In the genomic region with DNA sequence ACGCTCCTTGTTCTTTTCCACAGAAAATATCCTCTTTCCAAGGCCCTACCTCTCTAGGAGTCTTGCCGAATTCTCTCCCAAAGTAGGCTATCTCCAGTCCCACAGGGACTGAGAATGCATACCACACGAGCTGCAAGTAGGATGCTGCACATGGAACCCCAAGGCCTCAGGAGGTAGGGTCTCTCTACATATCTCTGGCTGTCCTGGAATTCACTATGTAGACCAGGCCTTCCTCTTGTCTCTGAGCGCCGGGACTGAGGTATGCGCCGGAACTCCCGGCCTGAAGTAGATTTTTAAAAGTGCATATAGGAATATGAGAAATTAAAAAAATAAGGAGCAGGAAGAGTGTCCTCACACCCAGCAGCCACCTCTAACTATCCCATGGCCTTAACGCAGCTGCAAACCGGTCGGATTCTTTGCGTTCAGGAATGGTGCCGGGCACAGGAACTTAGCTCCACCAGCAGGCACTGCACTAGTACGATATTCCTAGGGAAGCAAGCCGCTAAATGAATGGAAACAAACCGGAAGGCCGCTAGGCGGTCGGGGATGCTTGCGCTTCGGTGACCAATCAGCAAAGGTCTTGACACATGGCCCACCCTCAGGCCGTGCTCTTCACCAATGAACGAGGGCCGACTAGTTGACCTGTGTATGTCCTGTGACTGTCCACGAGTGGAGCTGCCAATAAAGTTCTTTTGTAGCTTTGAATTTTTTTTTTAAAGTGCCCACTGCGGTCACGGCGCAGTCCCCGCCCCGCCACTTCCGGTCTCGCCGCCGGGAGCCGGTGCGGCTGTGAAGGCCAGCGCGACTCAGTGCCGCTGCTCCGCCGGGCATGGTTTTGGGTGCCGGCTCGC, we compare ENCODE assay signal across 8 mouse cellular contexts. TPM values are rescaled to one million over a fixed set of nuclear protein-coding genes. Genes with fewer than 3 reads are reported as not detected.
DNase-seq lines count a peak whose midpoint lies in the region; ATAC-seq and TF ChIP-seq lines count a peak whose summit lies in the region.

TSS of gene Ube2f (plus strand) at position 741 of the 851 bp plus-strand sequence.

- peaks cover 7% of the 10 kb centered on the region for H3K4me1 ChIP-seq in cortical plate, adult 2 months (ENCODE audit: control insufficient read depth, insufficient read depth, low read length)
- peaks cover 60% of the 10 kb centered on the region for H3K4me1 ChIP-seq in megakaryocyte, embryonic 14.5 days

- TF ChIP-seq CTCF in cortical plate, adult 2 months (IDR thresholded peaks at IDR 0.05; ENCODE audit: extremely low read depth, insufficient read depth, low read length), result peak; percentile 33; the same call in 1 of the 2 replicates

- DNase-seq in gastrocnemius, adult 8-10 months (ENCODE audit: low spot score in 2 of 2), result peak; percentile 87 to 95
- DNase-seq in hindlimb bud, embryonic 11.5 days (ENCODE audit: extremely low spot score, low read depth, low spot score), result peak; percentile 93
- DNase-seq in left cerebral cortex, adult 8-10 months (ENCODE audit: low spot score in 2 of 2), result peak; percentile 89 to 98
- peak; percentile 98 to 99 for DNase-seq in right cerebral cortex, postnatal 10 days (ENCODE audit: low spot score in 2 of 2)
- peak; percentile 82 for DNase-seq in urinary bladder, postnatal 25 days (ENCODE audit: low spot score)

- peaks cover 14% of the 10 kb centered on the region for H3K36me3 ChIP-seq in megakaryocyte, embryonic 14.5 days (replicated peaks; ENCODE audit: low read length)

- no peaks in the 10 kb centered on the region for H3K27me3 ChIP-seq in megakaryocyte, embryonic 14.5 days (replicated peaks)

- H3K4me3 ChIP-seq in cortical plate, adult 2 months (ENCODE audit: insufficient read depth, low read length), result peak within 1 kb of the TSS; percentile 40
- H3K4me3 ChIP-seq in megakaryocyte, embryonic 14.5 days (replicated peaks), result peak within 1 kb of the TSS; percentile 96

- H3K9me3 ChIP-seq in megakaryocyte, embryonic 14.5 days, result no peaks in the 10 kb centered on the region

- peak; percentile 96 for ATAC-seq in activated CD4-positive, CD25-positive, alpha-beta regulatory T cell, adult 4 months

- peak within 1 kb of the TSS; percentile 18; the same call in 1 of the 2 replicates for H3K27ac ChIP-seq in cortical plate, adult 2 months (ENCODE audit: insufficient read depth, low read length)

- peak; percentile 98 for TF ChIP-seq POLR2A in cortical plate, adult 2 months (IDR thresholded peaks at IDR 0.05; ENCODE audit: extremely low read depth, insufficient read depth, low read length)

RNA-seq across cellular contexts. Expression of gene Ube2f, which starts in this region (rescaled TPM):
- polyA plus RNA-seq in activated CD4-positive, CD25-positive, alpha-beta regulatory T cell, adult 4 months (2017; shearing (Covaris generic)), result 10 to 100 TPM; 74.4 to 95.6 TPM
- polyA plus RNA-seq in cortical plate, adult 2 months (2012; rRNA removed), result 60.0 and 65.7 TPM in 2 replicates
- total RNA-seq in gastrocnemius, adult 8-10 months (2022), result 10 to 100 TPM; 49.2 to 54.3 (median 50.0) TPM
- total RNA-seq in left cerebral cortex, adult 8-10 months (2022), result 10 to 100 TPM; 48.2 to 54.9 (median 51.6) TPM
- polyA plus RNA-seq in megakaryocyte, embryonic 14.5 days (2012; ENCODE audit: insufficient read depth, low replicate concordance), result 4.9 and 13.4 TPM in 2 replicates

Comparison
In these comparisons a context has a peak if more than half of its experiments do, and no peak if none do; other contexts are left out.
1. Peak in every context shown above with its lines: DNase-seq, ATAC-seq, H3K4me3 ChIP-seq and H3K27ac ChIP-seq.